Mouse (Mus musculus) spleen, adult 2 months (tissue): ENCODE data around the gene Synm.

ENCODE experiments used
- CTCF ChIP-seq: fragments of 200-500 bp; IDR thresholded peaks from 2 replicates; pipeline ENCODE4 v1.5.1; 2011; ENCODE audit warnings: mild to moderate bottlenecking, inconsistent platforms; ENCODE audit not compliant: insufficient read depth, insufficient read length, insufficient replicate concordance; ENCODE audit errors: extremely low read depth
- POLR2A ChIP-seq: fragments of 200-500 bp; IDR thresholded peaks from 2 replicates; pipeline ENCODE4 v1.6.1; 2011; ENCODE audit warnings: low read depth, low read length, inconsistent platforms

DNA sequence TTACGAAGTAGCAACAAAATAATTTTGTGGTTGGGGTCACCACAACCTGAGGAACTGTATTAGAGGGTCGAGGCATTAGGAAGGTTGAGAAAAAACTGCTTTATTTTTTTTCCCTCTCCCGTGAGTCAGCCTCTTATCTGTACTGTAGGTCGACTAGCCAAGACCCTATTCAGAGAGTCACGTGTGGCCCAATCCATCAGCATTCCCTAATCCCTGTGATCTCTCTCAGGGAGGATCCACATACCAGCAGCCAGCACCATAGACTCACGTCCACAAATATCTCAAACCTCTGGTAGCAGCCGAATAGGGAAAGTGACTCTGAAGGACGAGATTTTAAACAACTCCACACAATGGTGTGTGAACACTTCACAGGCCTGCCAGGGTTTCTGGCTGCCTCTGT is 37.5 kb upstream of the Synm start:
- TF ChIP-seq CTCF (no peak), POLR2A (no peak)
